Mouse (Mus musculus) limb, embryonic 14.5 days (tissue): ENCODE measurements around the gene Faap20. TPM values are rescaled to one million over a fixed set of nuclear protein-coding genes. Genes with fewer than 3 reads are reported as not detected.

Experiments used
- ATAC-seq: fragments of 200-750 bp; cut with Nextera tagmentation; 2 replicates; pipeline ENCODE4 v1.8.0; 2017; ENCODE audit warnings: low read depth, moderate number of reproducible peaks, moderate TSS enrichment; ENCODE audit not compliant: low FRiP score
- DNase-seq: peaks from one replicate; pipeline ENCODE4 v3.0.0-alpha.2; 2015; ENCODE audit warnings: low spot score
- H3K27ac ChIP-seq: fragments of 300-500 bp; sonication (generic); replicated peaks from 2 replicates; pipeline ENCODE4 v1.5.1; 2014; ENCODE audit warnings: low read depth, mild to moderate bottlenecking, low read length, moderate library complexity, mixed read lengths
- H3K27me3 ChIP-seq: fragments of 300-500 bp; sonication (generic); 2 replicates; pipeline ENCODE4 v1.6.1; 2014; ENCODE audit warnings: low read length, mixed read lengths; ENCODE audit not compliant: control insufficient read depth, insufficient read depth
- H3K36me3 ChIP-seq: fragments of 300-500 bp; sonication (generic); 2 replicates; pipeline ENCODE4 v1.6.1; 2014; ENCODE audit warnings: mild to moderate bottlenecking, low read length, moderate library complexity, mixed read lengths; ENCODE audit not compliant: control insufficient read depth, insufficient read depth
- H3K4me1 ChIP-seq: fragments of 300-500 bp; sonication (generic); 2 replicates; pipeline ENCODE4 v1.6.1; 2014; ENCODE audit warnings: antibody characterized with exemption, low read length, mixed read lengths; ENCODE audit not compliant: control insufficient read depth, insufficient read depth
- H3K4me2 ChIP-seq: fragments of 300-500 bp; sonication (generic); replicated peaks from 2 replicates; pipeline ENCODE4 v1.6.1; 2014; ENCODE audit warnings: low read depth, mild to moderate bottlenecking, low read length, moderate library complexity; ENCODE audit not compliant: severe bottlenecking
- H3K4me3 ChIP-seq: fragments of 300-500 bp; sonication (generic); replicated peaks from 2 replicates; pipeline ENCODE4 v1.5.1; 2014; ENCODE audit warnings: low read length
- H3K9ac ChIP-seq: fragments of 300-500 bp; sonication (generic); 2 replicates; pipeline ENCODE4 v1.6.1; 2014; ENCODE audit warnings: mild to moderate bottlenecking, low read depth, low read length, moderate library complexity; ENCODE audit not compliant: severe bottlenecking
- H3K9me3 ChIP-seq: fragments of 300-500 bp; sonication (generic); 2 replicates; pipeline ENCODE4 v1.6.1; 2016; ENCODE audit warnings: low read length; ENCODE audit not compliant: control insufficient read depth
- POLR2A ChIP-seq: fragments of 200-500 bp; IDR thresholded peaks from 2 replicates; pipeline ENCODE4 v1.8.0; 2012; ENCODE audit warnings: inconsistent platforms, mild to moderate bottlenecking, moderate library complexity, borderline replicate concordance; ENCODE audit not compliant: insufficient read depth, insufficient read length; ENCODE audit errors: extremely low read depth
- WGBS: fragments of 180-500 bp; shearing (Covaris S2); extraction: QIAGEN DNeasy Blood & Tissue Kit; methylation state at CpG from one replicate; pipeline ENCODE4 v1.1.7; 2014; 5-methylcytosine and 5-hydroxymethylcytosine counted together
- polyA plus RNA-seq, 2 experiments: library from polyadenylated mRNA; depleted of rRNA in 1 of 2; stranded (reverse) in 1 of 2; unstranded in 1 of 2; fragments of >200 nt; fragmentation: Nextera tagmentation in 1 of 2; extraction: Ambion mirVana in 1 of 2; gene quantifications; 2 replicates each; pipeline versions ENCODE4 v1.2.1 to v1.2.3; 2012 to 2014

Faap20 gene
- polyA plus RNA-seq, 2 experiments, result 64.6 to 72.5 TPM

GRCm38 (mm10) chr4:155286090-155286489 is 36.5 kb downstream of the Faap20 start:
- DNase-seq (no peak), ATAC-seq (no peak)
- Histone ChIP-seq H3K4me1 (peaks cover 48% of the 10 kb centered on the region), H3K27ac (no peak overlapping the region), H3K27me3 (no peaks in the 10 kb centered on the region), H3K9me3 (no peaks in the 10 kb centered on the region), H3K9ac (no peak overlapping the region), H3K36me3 (no peaks in the 10 kb centered on the region), H3K4me2 (no peak overlapping the region), H3K4me3 (no peak overlapping the region)
- TF ChIP-seq POLR2A, result no peak
- 96% methylated on average over 4 of the region's 4 CpGs for WGBS

DNA sequence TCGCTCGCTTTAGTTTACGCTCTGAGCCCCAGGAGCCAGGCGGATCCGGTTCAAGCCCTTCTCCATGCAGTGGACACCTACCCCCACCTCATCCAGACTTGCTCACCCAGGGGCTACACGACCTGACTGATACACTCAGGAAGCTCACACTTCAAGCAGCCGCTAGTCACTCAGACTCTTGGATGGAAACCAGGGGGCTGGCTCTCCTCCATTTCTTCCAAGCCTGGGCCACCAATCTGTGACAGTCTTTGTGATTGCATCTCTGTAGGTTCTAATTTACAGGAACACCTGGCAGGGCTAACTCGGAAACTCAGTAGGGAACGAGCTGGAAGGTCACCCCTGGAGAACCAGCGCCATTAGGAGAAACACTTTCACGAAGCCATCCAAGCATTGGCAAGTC is 38.1 kb downstream of the Faap20 start:
- Histone ChIP-seq H3K4me1 (peaks cover 33% of the 10 kb centered on the region), H3K4me3 (no peak overlapping the region), H3K36me3 (no peaks in the 10 kb centered on the region), H3K27me3 (no peaks in the 10 kb centered on the region), H3K27ac (no peak overlapping the region; the same call in 1 of the 2 replicates), H3K9ac (no peak overlapping the region), H3K9me3 (no peaks in the 10 kb centered on the region), H3K4me2 (no peak overlapping the region)
- 75% methylated on average over 11 of the region's 11 CpGs for WGBS
- ATAC-seq (no peak), DNase-seq (no peak)
- no peak for TF ChIP-seq POLR2A

DNA sequence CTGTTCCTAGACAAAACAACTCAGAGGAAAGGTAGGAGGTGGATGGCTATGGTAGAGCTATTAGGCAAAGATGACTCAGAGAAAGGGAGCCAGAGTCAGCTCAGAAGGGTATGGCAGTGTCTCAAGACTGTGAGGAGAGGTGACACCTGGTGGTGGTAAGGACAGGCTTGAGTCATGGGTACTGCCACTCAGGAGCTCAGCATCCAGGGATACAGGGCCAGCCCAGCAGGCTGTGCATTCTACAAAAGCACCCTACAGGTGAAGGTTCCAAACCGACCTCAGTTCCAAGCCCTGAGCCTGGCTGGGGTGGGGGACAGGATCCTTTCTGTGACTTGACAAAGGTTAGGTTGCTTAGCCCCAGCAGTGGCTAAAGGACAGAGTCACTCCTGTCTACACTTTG is 39.0 kb downstream of the Faap20 start:
- TF ChIP-seq POLR2A, result no peak
- peaks cover 26% of the 10 kb centered on the region for H3K4me1 ChIP-seq
- WGBS, result 91% methylated on average over 1 of the region's 1 CpGs
- ATAC-seq, result no peak
- no peak overlapping the region for H3K4me3 ChIP-seq
- no peak overlapping the region for H3K9ac ChIP-seq
- H3K9me3 ChIP-seq, result no peaks in the 10 kb centered on the region
- no peak for DNase-seq
- no peaks in the 10 kb centered on the region for H3K36me3 ChIP-seq
- no peaks in the 10 kb centered on the region for H3K27me3 ChIP-seq
- H3K27ac ChIP-seq, result no peak overlapping the region
- no peak overlapping the region for H3K4me2 ChIP-seq

- Histone ChIP-seq H3K36me3 (no peaks in the 10 kb centered on the region), H3K4me3 (no peak overlapping the region), H3K4me1 (peaks cover 11% of the 10 kb centered on the region), H3K27me3 (no peaks in the 10 kb centered on the region), H3K27ac (no peak overlapping the region), H3K9me3 (no peaks in the 10 kb centered on the region), H3K4me2 (no peak overlapping the region), H3K9ac (no peak overlapping the region)
- DNase-seq (no peak), ATAC-seq (no peak)
- TF ChIP-seq POLR2A, result no peak
- 89% methylated on average over 7 of the region's 7 CpGs for WGBS
Observed at GRCm38 (mm10) chr4:155290045-155290444, 40.4 kb downstream of the Faap20 start.

GRCm38 (mm10) chr4:155292863-155293262 is 43.3 kb downstream of the Faap20 start:
- ATAC-seq, result no peak

GRCm38 (mm10) chr4:155294381-155294780 is 44.8 kb downstream of the Faap20 start:
- WGBS, result 79% methylated on average over 14 of the region's 14 CpGs
- no peaks in the 10 kb centered on the region for H3K36me3 ChIP-seq
- H3K4me2 ChIP-seq, result no peak overlapping the region
- ATAC-seq (no peak), DNase-seq (no peak)
- TF ChIP-seq POLR2A, result no peak
- no peaks in the 10 kb centered on the region for H3K9me3 ChIP-seq
- H3K4me3 ChIP-seq, result no peak overlapping the region
- H3K4me1 ChIP-seq, result 0 out of 2 replicates have a peak, but pooled peaks cover 2% of the 10 kb centered on the region
- no peak overlapping the region for H3K27ac ChIP-seq
- H3K27me3 ChIP-seq, result no peaks in the 10 kb centered on the region
- no peak overlapping the region for H3K9ac ChIP-seq

More at GRCm38 (mm10) chr4:155292863-155293262, 43.3 kb downstream of the Faap20 start:
- H3K4me1 ChIP-seq, result 0 out of 2 replicates have a peak, but pooled peaks cover 2% of the 10 kb centered on the region
- H3K9me3 ChIP-seq, result no peaks in the 10 kb centered on the region
- H3K27me3 ChIP-seq, result no peaks in the 10 kb centered on the region
- no peak for TF ChIP-seq POLR2A
- WGBS, result 90% methylated on average over 10 of the region's 10 CpGs
- no peak overlapping the region for H3K4me2 ChIP-seq
- H3K27ac ChIP-seq, result no peak overlapping the region
- no peak overlapping the region for H3K9ac ChIP-seq
- DNase-seq, result no peak
- H3K4me3 ChIP-seq, result no peak overlapping the region
- no peaks in the 10 kb centered on the region for H3K36me3 ChIP-seq
